ENCODE assay signal across 7 mouse cellular contexts in the genomic region with DNA sequence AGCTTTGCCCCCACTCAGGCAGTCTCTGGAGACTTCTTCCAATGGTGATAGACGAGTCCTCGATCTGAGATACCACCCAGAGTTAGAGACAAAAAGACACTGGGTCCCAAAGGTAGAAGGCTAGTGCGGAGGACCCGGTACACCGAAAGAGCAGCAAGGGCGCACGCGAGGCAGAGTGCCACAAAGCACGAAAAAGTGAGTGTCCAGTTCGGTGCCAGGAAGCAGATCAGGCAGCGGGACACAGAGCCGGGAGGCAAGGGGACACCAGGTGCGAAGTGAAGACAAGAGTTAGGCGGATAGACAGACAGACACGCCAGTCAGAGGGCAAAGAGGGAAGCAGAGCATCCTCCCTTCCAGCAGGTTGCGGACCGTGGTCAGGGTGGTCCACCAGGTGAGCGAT. TPM values are rescaled to one million over a fixed set of nuclear protein-coding genes. Genes with fewer than 3 reads are reported as not detected.
DNase-seq lines count a peak whose midpoint lies in the region; ATAC-seq and TF ChIP-seq lines count a peak whose summit lies in the region.

Gene Mad2l2 (plus strand): TSS at position 252 of the 400 bp plus-strand sequence.

- H3K36me3 ChIP-seq in thymus, adult 2 months (ENCODE audit: control insufficient read depth, insufficient read depth, low read length) = no peaks in the 10 kb centered on the region
- no peaks in the 10 kb centered on the region for H3K36me3 ChIP-seq in embryonic facial prominence, embryonic 15.5 days
- H3K36me3 ChIP-seq in limb, embryonic 11.5 days (ENCODE audit: control insufficient read depth, insufficient read depth, low read length) = no peaks in the 10 kb centered on the region
- H3K36me3 ChIP-seq in stomach, embryonic 16.5 days (ENCODE audit: control insufficient read depth, insufficient read depth, low read length) = no peaks in the 10 kb centered on the region

- no peak within 1 kb of the TSS for H3K27ac ChIP-seq in thymus, adult 2 months (ENCODE audit: control insufficient read depth, insufficient read depth, low read length)
- H3K27ac ChIP-seq in embryonic facial prominence, embryonic 15.5 days (replicated peaks) = 0 out of 2 replicates have a peak within 1 kb of the TSS, but pooled peaks have one; percentile 17
- H3K27ac ChIP-seq in limb, embryonic 11.5 days (replicated peaks; ENCODE audit: low read depth, low read length) = peak within 1 kb of the TSS; percentile 84
- H3K27ac ChIP-seq in stomach, embryonic 16.5 days (ENCODE audit: low read length) = no peak within 1 kb of the TSS

- H3K4me3 ChIP-seq in thymus, adult 2 months (ENCODE audit: control insufficient read depth, insufficient read depth, low read length) = peak within 1 kb of the TSS; percentile 37
- peak within 1 kb of the TSS; percentile 68 for H3K4me3 ChIP-seq in embryonic facial prominence, embryonic 15.5 days (replicated peaks)
- peak within 1 kb of the TSS; percentile 75 for H3K4me3 ChIP-seq in limb, embryonic 11.5 days (ENCODE audit: low read depth, low read length)
- H3K4me3 ChIP-seq in stomach, embryonic 16.5 days (replicated peaks; ENCODE audit: low read length) = peak within 1 kb of the TSS; percentile 66

- intact Hi-C loops in heart, postnatal 10 days (cut with DNase I) = no loop called here

- peaks cover 18% of the 10 kb centered on the region for H3K27me3 ChIP-seq in thymus, adult 2 months (ENCODE audit: control insufficient read depth, insufficient read depth, low read length)
- peaks cover 23% of the 10 kb centered on the region for H3K27me3 ChIP-seq in embryonic facial prominence, embryonic 15.5 days
- peaks cover 8% of the 10 kb centered on the region; the same call in 1 of the 2 replicates for H3K27me3 ChIP-seq in limb, embryonic 11.5 days (ENCODE audit: control insufficient read depth, insufficient read depth, low read length)
- H3K27me3 ChIP-seq in stomach, embryonic 16.5 days (ENCODE audit: control insufficient read depth, insufficient read depth, low read length) = peaks cover 32% of the 10 kb centered on the region

- no peaks in the 10 kb centered on the region for H3K9me3 ChIP-seq in embryonic facial prominence, embryonic 15.5 days (replicated peaks)
- H3K9me3 ChIP-seq in limb, embryonic 11.5 days (ENCODE audit: control insufficient read depth, low read length) = no peaks in the 10 kb centered on the region; the same call in 1 of the 2 replicates
- H3K9me3 ChIP-seq in stomach, embryonic 16.5 days (replicated peaks; ENCODE audit: control insufficient read depth, low read length) = no peaks in the 10 kb centered on the region

- 7% methylated on average over 18 of the region's 18 CpGs for WGBS in thymus, adult 2 months
- 2% methylated on average over 18 of the region's 18 CpGs for WGBS in embryonic facial prominence, embryonic 15.5 days
- WGBS in limb, embryonic 11.5 days = under 1% methylated on average over 16 of the region's 18 CpGs
- under 1% methylated on average over 18 of the region's 18 CpGs for WGBS in stomach, embryonic 16.5 days

- peaks cover 11% of the 10 kb centered on the region; the same call in 1 of the 2 replicates for H3K4me1 ChIP-seq in thymus, adult 2 months (replicated peaks; ENCODE audit: control insufficient read depth, insufficient read depth, low read length)
- peaks cover 16% of the 10 kb centered on the region for H3K4me1 ChIP-seq in embryonic facial prominence, embryonic 15.5 days
- H3K4me1 ChIP-seq in limb, embryonic 11.5 days (ENCODE audit: control insufficient read depth, insufficient read depth, low read length) = peaks cover 5% of the 10 kb centered on the region
- H3K4me1 ChIP-seq in stomach, embryonic 16.5 days (ENCODE audit: control insufficient read depth, insufficient read depth, low read length) = peaks cover 5% of the 10 kb centered on the region; the same call in 1 of the 2 replicates

- H3K9ac ChIP-seq in embryonic facial prominence, embryonic 15.5 days = peak within 1 kb of the TSS; percentile 57
- peak within 1 kb of the TSS; percentile 96 for H3K9ac ChIP-seq in limb, embryonic 11.5 days (ENCODE audit: low read length)
- H3K9ac ChIP-seq in stomach, embryonic 16.5 days (ENCODE audit: low read length) = peak within 1 kb of the TSS; percentile 71

- no peak for TF ChIP-seq CTCF in thymus, adult 2 months (IDR thresholded peaks at IDR 0.05; ENCODE audit: borderline replicate concordance, control insufficient read depth, extremely low read depth, insufficient read depth, low read length, poor library complexity)

- DNase-seq in thymus, adult 2 months = no peak
- DNase-seq in thymus, postnatal 4 days = no peak
- DNase-seq in heart, postnatal 10 days = no peak
- DNase-seq in limb, embryonic 11.5 days (ENCODE audit: low spot score) = no peak
- DNase-seq in testis, postnatal 10 days (ENCODE audit: low spot score) = no peak

- peak within 1 kb of the TSS; percentile 98 for H3K4me2 ChIP-seq in embryonic facial prominence, embryonic 15.5 days (replicated peaks)
- H3K4me2 ChIP-seq in limb, embryonic 11.5 days (ENCODE audit: low read depth, severe bottlenecking) = peak within 1 kb of the TSS; percentile 84
- peak within 1 kb of the TSS; percentile 98 for H3K4me2 ChIP-seq in stomach, embryonic 16.5 days (ENCODE audit: low read depth, low read length)

- no peak for TF ChIP-seq POLR2A in thymus, adult 2 months (IDR thresholded peaks at IDR 0.05; ENCODE audit: control insufficient read depth, extremely low read depth, insufficient read depth, low read length, poor library complexity)

- ATAC-seq in embryonic facial prominence, embryonic 15.5 days (ENCODE audit: insufficient number of reproducible peaks, low FRiP score, low TSS enrichment, low read depth) = no peak; the same call in 1 of the 2 replicates
- no peak for ATAC-seq in limb, embryonic 11.5 days (ENCODE audit: insufficient number of reproducible peaks, low FRiP score, low TSS enrichment, low read depth)
- ATAC-seq in stomach, embryonic 16.5 days (ENCODE audit: insufficient read depth, low FRiP score) = no peak

RNA-seq across cellular contexts. Expression of gene Mad2l2, which starts in this region (rescaled TPM):
- polyA plus RNA-seq in thymus, adult 2 months (2012; rRNA removed) = 32.9 and 37.7 TPM in 2 replicates
- polyA plus RNA-seq in embryonic facial prominence, embryonic 15.5 days (2015; fragmentation: Nextera tagmentation; extraction: Ambion mirVana) = 52.7 and 53.1 TPM in 2 replicates
- total RNA-seq in heart, postnatal 10 days (2021) = 10 to 100 TPM; 12.5 to 15.1 TPM
- polyA plus RNA-seq in limb, embryonic 11.5 days (2014; fragmentation: Nextera tagmentation; extraction: Ambion mirVana) = 91.8 and 104 TPM in 2 replicates
- polyA plus RNA-seq in stomach, embryonic 16.5 days (2015; fragmentation: Nextera tagmentation; extraction: Ambion mirVana) = 35.1 and 36.1 TPM in 2 replicates

Comparison
In these comparisons a context has a peak if more than half of its experiments do, and no peak if none do; other contexts are left out.
1. H3K27ac ChIP-seq: peak in embryonic facial prominence, embryonic 15.5 days (single experiment) and limb, embryonic 11.5 days (single experiment); none in thymus, adult 2 months (single experiment) and stomach, embryonic 16.5 days (single experiment).
2. Peak in every context shown above with its lines, with median percentiles within 50 percentile points of each other: H3K4me3 ChIP-seq, H3K4me2 ChIP-seq and H3K9ac ChIP-seq.